Mouse (Mus musculus) frontal cortex, postnatal 10 days (tissue): ENCODE results near the gene Tcl1b4.

ENCODE experiments used
- DNase-seq, 2 experiments: peaks; one replicate each; pipeline ENCODE4 v3.0.0; 2022; ENCODE audit warnings: low spot score in 2 of 2, mixed read lengths in 1 of 2

Tcl1b4 gene

GRCm38 (mm10) chr12:105248763-105249233 is 47.0 kb downstream of the Tcl1b4 start:
- peak in 1 of 2 experiments; percentile 12 for DNase-seq

DNA sequence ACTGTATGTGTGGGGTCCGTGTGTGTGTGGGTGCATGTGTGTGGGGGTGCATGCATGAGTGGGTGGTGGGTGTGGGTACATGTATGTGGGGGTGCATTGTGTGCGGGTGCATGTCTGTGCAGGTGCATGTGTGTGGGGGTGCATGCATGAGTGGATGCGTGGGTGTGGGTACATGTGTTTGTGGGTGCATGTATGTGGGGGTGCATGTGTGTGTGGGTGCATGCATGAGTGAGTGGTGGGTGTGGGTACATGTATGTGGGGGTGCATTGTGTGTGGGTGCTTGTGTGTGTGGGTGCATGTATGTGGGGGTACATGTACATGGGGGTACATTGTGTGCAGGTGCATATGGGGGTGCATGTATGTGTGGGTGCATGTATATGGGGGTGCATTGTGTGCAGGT is 52.0 kb downstream of the Tcl1b4 start:
- DNase-seq: no peak
